Mouse (Mus musculus) left cerebral cortex, adult 11 months (tissue): ENCODE measurements around the gene Ccr6.
"Not testable (repeated sequence)": the region's sequence is repeated elsewhere in the genome, so short reads cannot be mapped to it uniquely, and the experiment has no call there.

ENCODE experiments used
- DNase-seq: peaks from one replicate; pipeline ENCODE4 v3.0.0; 2022; ENCODE audit warnings: low spot score

The Ccr6 gene

DNA sequence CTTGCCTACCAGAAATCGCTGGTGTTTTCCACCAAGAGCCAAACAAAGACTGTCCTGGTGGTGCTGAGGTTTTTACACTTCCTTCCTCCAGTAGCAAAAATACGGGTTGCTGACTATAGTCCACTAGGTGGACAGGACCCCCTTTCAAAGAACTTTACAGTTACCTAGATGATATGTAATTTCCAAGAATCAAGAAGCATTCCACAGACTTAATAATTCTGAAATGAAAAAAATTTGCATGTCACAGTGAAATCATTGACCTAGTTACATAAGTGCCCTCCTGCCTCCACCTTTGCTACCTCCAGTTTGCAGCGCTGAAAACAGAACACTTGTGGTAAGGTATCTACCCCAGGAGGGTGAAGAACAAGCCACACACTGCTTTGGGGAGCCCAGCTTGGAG lies at the start of gene Ccr6:
TSS of gene Ccr6 (plus strand) at position 301 of the 400 bp plus-strand sequence.
- DNase-seq = no peak

DNA sequence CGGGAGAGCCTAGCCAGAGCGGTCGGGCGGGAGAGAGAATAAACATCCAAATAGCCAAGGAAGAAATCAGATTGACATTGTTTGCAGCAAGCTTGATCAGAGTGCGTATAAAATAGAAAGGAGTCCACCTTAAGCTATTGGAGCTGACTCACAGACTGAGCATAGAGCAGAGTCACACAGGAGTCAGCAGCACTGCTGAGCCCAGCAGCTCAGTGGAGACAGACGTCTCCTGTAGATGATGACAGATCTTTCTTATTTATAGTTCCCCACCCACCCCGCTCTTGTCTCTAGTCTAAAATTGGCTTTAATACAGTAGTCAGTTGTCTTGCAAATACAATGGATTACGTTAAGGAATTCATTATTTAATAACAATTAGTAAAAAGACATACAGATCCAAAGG lies 42.2 kb upstream of the Ccr6 start:
- DNase-seq = peak; percentile 28

DNA sequence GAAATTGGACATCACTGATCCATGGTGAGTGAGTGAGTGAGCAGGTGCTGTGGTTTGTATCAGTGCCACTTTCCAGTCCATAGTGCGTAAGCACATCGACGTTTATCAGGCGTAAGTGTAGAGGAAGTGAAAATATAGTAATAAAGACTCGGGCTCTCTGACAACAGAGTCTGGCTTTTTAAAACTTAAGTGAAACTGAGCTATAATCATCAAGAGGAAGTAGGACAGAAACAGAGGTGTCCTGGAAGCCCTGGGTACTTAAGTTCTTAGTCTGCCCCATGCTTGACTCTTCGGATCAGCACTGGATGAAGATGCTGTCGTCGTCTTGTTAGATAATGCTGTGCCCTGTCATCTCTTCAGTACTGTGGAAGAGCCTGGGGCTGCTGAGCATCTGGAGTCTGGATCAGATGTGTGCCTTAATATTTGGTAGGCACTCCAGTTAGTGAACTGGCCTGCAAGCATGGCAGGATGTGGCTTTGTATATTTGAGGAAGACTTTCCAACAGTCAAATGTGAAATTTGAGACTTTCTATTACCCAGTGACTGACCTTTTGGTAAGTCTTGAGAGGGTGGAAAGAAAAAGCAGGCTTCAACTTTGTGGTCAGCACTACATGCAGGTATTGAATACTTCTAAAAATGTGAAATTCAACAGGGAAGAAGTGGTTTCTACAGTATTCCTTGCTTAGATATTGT lies 40.0 kb upstream of the Ccr6 start:
- no peak for DNase-seq

DNA sequence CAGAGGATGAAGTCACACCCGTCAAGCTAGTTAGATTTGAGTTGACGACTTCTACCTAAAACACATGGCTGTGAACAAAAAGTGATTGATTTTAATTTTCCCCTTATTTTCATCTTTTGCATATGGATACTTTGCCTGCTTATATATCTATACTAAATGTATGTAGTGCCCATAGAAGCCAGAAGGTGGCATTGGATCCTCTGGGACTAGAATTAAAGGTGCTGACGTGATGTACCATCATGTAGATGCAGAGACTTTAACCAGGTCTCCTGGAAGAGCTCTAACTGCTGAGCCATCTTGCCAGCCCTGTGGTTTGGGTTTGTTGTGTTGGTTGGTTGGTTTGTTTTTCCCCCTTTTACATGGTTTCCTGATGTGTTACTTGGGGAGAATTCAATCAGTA lies 38.2 kb upstream of the Ccr6 start:
- no peak for DNase-seq

DNA sequence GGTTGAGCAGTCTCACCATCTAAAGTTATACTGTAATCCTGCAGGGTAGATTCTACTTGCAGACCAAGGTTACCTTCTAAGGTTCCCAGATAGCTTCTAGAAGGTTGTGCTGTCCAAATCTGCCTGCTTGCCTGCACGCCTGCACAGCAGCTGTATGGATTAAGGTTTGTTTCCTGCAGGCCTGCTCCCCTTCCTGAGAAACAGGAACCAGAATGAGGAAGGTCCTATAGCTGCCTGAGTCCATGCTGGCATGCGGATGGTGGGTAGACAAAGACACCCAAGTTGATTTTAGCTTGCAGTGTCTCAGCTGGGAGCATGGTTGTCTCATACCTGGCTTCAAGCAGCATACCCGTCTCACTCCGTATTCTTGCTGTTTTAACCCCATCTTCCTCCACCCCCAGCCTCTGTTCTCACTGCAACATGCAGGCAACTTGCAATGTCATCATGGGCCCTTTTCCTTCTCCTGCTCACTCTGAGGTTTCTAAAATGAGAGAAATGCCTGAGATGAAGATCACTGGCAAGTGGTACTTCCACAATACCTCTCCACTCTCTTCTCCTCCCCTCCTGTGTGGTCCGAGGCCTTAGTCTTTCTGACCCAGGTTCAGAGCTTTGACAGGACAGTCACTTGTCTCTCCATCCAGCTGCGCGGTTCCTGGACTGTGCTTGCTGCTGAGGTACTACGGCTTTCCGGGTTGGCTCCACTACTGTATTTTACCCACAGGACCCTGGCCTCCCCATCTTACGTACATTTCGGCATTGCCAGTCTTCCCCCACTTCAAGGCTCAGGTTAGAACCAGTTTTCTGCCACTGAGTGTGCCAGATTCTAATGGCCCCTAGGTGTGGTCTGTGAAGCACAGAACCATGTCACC lies 36.5 kb upstream of the Ccr6 start:
- no peak for DNase-seq

DNA sequence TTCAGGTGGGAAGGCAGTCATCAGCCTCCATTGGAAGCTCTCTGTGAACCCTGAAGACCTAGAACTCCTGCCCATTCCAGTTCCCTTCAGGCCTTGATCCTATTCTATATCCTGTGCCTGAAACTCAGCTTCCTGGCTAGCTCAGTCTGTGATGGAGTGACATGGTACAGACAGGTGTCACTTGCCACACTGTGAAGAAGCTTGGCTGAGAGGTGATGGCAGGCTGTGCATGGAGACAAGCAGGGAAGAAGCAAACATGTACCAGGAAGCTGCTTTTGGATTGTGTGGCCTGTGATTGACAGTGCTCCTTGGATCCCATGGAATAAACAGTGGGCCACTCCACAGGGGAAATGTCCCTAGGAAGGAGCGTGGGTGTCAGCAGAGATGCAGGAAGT lies 35.9 kb upstream of the Ccr6 start:
- no peak for DNase-seq

DNA sequence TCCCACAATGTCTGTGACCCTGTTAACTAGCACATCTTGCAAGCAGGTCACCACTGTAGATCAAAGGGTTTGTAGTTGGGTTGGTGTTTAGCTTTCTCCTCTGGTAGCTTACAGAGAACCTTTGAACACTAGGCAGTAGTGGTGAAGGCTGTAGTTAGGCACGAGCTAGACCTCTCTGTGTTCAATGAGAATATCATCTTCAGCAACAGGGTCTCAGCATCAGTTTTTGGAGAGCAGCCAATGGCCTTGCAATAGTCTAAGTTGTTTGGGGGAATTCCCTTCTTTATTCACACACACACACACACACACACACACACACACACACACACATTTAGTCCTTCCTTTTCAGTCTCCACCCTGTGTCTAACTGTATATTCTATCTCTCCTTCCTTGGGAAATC lies 32.4 kb upstream of the Ccr6 start:
- no peak for DNase-seq

DNA sequence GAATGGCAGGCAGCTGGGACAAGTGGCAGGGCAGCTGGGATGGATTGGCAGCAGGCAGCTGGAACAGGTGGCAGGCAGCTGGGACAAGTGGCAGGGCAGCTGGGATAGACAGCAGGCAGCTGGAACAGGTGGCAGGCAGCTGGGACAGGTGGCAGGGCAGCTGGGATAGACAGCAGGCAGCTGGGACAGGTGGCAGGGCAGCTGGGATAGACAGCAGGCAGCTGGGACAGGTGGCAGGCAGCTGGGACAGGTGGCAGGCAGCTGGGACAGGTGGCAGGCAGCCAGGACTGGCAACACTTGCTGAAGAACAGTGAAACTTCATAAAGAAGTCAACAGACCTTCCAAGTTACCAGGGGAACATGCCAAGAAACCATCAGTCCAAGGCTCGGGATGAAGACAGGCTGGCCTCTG lies 30.6 kb upstream of the Ccr6 start:
- not testable (repeated sequence) for DNase-seq

DNA sequence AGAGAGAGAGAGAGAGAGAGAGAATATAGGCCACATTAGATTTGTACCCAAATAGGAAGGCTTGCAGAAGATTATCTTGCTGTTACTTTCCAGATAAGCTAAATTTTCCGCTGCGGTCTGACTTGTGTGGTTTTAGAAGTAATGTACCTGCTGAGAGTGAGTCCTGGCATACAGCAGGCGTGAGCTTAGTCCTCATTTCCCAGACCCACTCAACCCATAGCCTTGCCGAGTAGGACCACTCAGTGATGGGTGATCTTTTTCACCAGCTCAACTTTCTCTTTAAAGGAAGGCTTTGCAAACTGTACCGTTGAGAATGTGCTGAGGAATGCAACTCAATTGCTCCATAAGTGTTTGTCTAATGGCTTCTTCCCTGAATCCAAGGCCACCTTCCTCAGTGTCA lies 29.2 kb upstream of the Ccr6 start:
- DNase-seq = no peak

DNA sequence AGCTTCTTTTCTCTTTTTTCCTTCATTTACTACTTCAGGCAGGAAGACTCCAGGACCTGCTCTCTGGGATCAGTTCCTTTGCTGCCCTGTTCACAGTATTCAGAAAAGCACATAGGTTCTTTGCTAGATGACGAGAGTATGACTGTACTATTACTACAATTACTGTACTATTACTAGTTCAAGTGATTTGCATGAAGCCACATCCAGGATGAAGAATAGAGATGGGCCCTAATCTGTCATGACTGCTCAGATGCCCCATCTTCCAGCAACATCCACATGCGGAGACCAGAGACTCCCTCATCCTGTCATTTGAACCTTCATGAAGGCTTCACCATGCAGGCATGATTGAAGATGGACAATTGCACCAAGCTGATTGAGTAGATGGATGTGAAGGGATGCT lies 26.1 kb upstream of the Ccr6 start:
- no peak for DNase-seq

DNA sequence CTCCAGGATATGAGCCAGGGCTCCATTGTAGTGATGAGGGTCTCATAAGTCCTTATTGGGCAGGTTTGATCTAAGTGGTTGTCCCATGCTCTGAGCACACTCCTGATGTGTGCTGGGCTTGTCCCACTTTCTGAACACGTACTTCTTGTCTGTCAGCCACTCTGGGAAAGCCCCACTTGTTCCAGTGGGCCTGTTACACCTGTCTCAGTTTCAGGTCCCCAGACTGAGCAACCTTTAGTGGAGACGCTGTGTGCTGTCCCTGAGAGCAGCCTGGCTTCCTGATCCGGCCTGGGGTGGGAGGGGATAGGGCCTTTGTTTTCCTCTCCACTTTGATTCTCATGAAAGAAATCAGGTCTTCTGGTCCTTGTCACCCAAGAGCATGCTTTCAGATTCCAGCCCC lies 25.7 kb upstream of the Ccr6 start:
- no peak for DNase-seq

DNA sequence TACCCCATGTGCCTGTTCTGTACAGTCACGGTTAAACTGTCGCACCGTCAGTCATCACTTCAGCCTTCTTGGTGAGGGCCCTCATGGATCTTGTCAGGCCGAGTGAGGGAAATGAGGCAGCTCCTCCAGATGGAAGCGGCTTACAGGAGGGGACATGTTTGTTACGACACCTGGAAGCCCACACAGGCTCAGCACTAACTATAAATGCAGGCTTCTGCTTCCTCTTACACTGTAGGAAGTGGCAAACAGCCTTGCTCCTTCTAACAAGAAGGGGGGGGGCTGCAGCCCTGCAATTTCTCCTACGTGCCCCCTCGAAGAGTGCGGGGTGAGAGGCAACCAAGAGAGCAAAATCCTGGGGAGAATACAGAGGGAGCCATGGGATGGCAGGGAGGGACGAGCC lies 25.2 kb upstream of the Ccr6 start:
- no peak for DNase-seq

DNA sequence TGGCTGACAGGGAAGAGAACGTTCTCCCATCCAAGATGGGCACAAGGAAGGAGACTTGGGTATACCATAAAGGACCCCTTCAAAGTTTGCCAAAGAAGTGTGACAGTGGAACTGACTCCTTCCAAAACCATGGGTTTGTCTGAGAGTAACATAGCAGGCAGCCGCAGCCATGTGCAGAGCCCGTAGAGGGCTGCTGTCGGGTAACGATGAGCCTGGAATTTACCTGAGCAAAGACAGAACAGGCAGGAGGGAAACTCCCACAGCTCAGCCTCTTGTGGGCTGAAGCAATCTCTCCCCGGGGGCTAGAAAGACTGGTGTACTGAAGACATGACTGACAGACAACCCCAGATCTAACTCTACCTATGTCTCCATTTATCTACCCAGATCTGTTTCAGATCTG lies 24.4 kb upstream of the Ccr6 start:
- DNase-seq = no peak

DNA sequence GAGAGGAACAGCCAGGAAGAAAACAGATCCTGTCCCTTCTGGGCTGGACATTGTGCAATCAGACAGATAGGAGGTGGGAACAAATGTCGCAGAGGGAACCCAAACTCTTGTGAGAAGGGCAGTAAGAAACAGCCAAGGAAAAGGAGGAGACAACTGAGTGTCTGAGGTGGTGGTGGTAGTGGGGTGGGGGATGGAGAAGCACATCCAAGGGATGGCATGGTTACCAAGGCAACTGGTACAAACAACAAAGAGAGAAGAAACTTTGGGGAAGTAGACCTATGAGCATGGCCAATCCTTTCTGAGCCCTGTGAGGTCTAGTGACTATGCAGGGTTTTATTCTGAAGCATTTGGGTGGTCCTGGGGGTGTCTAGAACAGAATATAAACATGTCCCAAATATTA lies 21.5 kb upstream of the Ccr6 start:
- DNase-seq = no peak

DNA sequence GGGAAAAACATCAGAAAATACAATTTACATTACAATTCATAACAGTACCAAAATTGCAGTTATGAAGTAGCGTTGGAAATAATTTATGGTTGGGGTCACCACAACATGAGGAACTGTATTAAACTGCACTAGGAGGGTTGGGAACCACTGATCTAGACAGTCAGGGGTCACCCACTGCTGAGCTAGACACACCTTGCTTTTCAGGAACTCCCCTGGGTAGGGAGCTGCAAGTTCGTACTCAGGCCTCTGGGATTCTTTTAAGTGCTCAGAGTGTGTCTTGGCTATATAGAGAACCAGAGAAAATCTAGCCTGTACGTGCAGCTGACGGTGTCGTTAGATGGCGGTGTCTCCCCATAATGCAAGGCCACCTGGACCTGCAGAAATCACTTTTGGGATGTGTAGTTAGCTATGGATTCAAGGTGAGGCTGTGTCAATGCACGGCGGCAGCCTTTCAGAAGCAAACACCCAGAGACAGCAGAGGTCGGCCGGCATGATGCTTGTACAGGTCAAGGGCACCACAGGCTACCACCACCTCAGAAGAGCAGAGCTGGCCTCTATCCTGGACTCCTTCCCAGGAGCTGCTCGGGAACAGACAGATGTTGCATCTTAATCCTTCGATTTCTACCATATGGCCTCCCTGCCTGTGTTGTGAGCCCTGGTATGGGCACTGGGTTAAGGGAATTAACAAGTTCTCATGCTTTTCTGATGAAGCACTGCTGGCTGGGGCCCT lies 20.7 kb upstream of the Ccr6 start:
- DNase-seq = no peak

DNA sequence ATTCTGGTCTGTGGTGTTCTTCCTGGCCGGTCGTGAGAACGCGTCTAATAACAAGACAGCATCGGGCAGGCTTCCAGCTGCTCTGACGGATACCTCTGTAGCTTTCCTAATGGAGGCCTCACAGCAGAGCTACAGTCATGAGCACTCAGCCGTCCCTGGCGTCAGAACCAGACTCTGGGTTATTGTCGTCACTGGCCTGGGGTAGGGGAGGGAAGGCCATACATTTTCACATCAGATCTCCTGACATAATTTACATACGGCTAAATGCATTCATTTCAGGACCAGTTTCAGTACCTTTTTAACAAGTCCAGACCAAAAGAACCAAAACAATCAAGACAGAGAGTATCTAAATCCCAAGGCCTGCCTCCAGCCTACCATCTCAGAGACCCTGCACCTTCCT lies 12.6 kb upstream of the Ccr6 start:
- DNase-seq = no peak

DNA sequence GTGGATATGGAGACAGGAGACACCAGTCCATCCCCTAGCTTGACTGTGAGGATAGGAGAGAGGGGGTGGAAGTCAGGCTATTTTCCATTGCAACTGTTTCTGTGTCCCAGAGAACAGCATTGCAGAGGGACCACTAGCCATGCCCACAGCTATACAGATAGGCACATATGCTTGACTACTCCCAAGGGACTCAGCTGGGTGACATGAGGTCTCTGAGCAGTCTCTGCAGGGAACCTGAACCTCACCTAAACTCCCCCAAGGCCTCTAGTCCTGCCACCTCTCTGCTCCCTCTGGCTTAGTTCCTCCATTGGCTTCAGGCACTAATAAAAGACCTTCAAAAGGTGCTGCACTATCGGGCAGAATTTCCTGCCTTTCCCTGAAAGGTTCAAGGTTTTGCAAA lies 11.8 kb upstream of the Ccr6 start:
- DNase-seq = no peak

DNA sequence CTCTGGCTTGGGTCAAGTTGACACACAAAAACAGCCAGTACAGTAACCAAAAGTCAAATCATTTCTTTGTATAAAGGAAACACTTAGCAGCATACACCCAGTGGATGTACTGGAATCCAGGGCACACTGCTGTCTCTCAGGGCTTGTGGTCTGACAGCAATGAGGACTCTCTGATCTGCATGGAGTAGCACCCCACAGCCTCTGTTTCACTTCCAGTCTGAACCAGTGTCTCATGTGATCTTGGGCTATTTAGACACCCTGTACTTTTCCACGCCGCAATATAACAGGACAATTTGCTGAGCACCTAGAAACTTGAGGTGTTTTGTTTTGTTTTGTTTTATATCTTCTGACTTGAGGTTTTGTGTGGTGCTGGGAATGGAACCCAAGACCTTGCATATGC lies 10.7 kb upstream of the Ccr6 start:
- DNase-seq = no peak

DNA sequence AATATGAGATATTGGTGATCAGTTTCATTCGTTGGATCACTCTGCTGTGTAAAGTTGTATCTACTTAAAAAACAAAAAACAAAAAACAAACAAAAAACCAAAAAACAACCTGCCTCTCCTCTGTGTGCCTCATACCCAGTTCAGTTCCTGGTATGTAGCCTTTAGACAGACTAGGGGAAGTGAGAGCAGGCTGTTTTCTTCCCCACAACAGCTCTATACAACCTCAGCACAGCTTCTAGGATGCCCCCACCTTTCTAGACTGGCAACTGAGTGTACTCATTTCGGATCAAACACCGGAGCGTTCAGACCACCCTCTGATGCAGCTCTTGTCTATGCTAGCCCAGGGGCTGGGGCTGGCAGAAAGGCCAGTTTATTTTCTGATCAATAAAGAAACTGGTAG lies 10.1 kb upstream of the Ccr6 start:
- DNase-seq = no peak

DNA sequence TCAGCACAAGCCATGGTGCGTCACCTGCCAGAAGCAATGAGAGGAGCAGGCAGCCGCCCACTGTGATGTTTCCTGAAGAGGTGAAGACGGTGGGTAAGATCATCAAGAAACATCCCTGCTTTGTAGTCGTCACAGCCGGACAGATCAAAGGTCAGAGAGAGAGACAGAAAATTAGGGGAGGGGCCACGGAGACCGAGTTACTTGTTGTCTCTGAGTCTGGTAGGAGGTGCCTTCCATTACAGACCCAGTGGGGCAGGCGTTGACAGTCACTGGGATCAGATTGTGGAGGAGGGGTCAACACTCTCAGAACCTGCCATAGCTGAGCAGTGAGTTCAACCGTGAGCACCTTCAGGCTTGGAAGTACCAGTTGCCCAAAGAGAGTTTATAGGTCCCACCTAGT lies 7.2 kb upstream of the Ccr6 start:
- DNase-seq = no peak

DNA sequence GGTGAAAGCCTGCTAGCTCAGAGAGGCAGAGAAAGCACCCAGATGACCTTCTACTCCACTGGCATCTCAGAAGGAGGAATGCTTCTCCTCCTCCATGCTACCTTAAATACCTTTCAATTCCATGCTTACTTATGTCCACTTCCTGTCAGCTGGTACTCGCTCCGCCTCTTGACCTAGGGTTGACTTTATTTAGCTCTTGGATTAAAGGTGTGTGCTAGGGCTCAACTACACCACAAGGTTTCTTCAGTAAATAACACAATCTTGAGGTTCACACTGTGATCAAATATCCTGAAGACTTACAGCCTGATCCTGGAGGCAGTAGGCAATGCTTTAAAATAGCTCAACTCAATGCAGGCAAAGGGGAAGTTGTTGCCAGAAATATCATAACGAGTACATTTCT lies 6.2 kb upstream of the Ccr6 start:
- no peak for DNase-seq

DNA sequence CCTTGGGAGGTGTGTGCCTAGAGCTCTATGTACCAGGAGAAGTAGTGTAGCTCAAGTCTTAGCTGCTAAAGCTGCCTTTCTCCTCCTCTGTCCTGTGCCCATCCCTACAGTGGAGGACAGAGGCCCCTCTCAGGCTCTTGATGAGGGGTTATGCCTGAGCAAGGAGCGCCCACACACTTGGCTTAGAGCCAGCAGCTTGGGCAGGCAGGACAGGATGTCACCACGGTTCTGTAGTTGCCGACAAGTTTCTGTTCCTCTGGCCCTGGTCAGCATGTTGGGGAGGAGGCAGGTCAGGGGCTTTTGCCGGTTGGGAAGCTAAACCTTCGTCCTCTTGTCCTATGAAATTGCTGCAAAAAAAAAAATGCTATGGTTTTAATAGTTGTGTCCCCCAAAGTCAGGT lies 3.8 kb upstream of the Ccr6 start:
- peak; percentile 43 for DNase-seq

DNA sequence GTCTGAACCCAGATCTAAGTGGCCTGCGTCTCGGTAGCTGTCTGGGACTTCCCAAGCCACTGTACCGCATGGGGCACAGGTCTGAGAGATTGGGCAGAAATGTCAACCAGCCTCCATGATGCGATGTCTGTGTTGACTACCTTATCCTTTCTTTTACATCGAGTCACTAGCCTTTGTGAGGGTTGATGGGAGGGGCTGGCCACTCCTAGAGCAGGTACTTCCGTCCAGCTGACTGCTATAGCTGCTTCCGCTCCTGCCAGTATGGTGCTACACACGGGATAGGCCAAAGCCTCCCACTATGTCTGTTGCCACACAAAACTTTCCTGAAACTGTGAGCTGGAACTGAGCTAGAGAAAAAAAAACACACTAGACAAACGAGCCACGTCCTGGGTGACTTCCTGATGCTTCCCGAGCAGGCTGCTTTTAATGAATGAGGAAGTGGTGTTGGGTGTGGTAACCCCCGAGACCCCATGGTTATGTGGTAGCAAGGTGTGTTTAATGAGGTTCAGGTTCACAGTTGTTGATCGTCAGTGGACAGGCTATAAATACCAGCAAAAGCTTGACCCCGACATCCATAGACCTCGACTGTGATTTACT lies 2.1 kb upstream of the Ccr6 start:
- no peak for DNase-seq
